Mouse (Mus musculus) midbrain, embryonic 15.5 days (tissue): Measurements from ENCODE around the gene Gm10490. TPM values are rescaled to one million over a fixed set of nuclear protein-coding genes. Genes with fewer than 3 reads are reported as not detected.
"Not testable (repeated sequence)": the region's sequence is repeated elsewhere in the genome, so short reads cannot be mapped to it uniquely, and the experiment has no call there.

ENCODE experiments used
- ATAC-seq: fragments of 200-750 bp; cut with Nextera tagmentation; replicated peaks from 2 replicates; pipeline ENCODE4 v1.8.0; 2017; ENCODE audit warnings: moderate TSS enrichment
- H3K27ac ChIP-seq: fragments of 300-500 bp; sonication (generic); 2 replicates; pipeline ENCODE4 v1.5.1; 2015; ENCODE audit warnings: mild to moderate bottlenecking, inconsistent platforms
- H3K27me3 ChIP-seq: fragments of 300-500 bp; sonication (generic); replicated peaks from 2 replicates; pipeline ENCODE4 v1.6.1; 2015; ENCODE audit warnings: inconsistent platforms
- H3K36me3 ChIP-seq: fragments of 300-500 bp; sonication (generic); replicated peaks from 2 replicates; pipeline ENCODE4 v1.6.1; 2015; ENCODE audit warnings: inconsistent platforms
- H3K4me1 ChIP-seq: fragments of 300-500 bp; sonication (generic); 2 replicates; pipeline ENCODE4 v1.6.1; 2015; ENCODE audit warnings: inconsistent platforms
- H3K4me2 ChIP-seq: fragments of 300-500 bp; sonication (generic); 2 replicates; pipeline ENCODE4 v1.6.1; 2015; ENCODE audit warnings: inconsistent platforms, mild to moderate bottlenecking, moderate library complexity
- H3K4me3 ChIP-seq: fragments of 300-500 bp; sonication (generic); 2 replicates; pipeline ENCODE4 v1.5.1; 2015; ENCODE audit warnings: mild to moderate bottlenecking, inconsistent platforms
- H3K9ac ChIP-seq: fragments of 300-500 bp; sonication (generic); 2 replicates; pipeline ENCODE4 v1.6.1; 2015; ENCODE audit warnings: mild to moderate bottlenecking, inconsistent platforms
- H3K9me3 ChIP-seq: fragments of 300-500 bp; sonication (generic); 2 replicates; pipeline ENCODE4 v1.6.1; 2016; ENCODE audit warnings: inconsistent platforms
- WGBS: fragments of 180-500 bp; shearing (Covaris S2); methylation state at CpG from one replicate; pipeline ENCODE4 v1.1.7; 2015; ENCODE audit warnings: mixed read lengths; 5-methylcytosine and 5-hydroxymethylcytosine counted together
- polyA plus RNA-seq: library from polyadenylated mRNA; unstranded; fragments of >200 nt; fragmentation: Nextera tagmentation; extraction: Ambion mirVana; gene quantifications from 2 replicates; pipeline ENCODE4 v1.2.1, GENCODE M21; 2015

The Gm10490 gene
- polyA plus RNA-seq, 1 experiment from 2014 or later, result 1.2 TPM

GRCm38 (mm10) chrX:7898880-7899874, 10.2 kb upstream of the Gm10490 start, which contains the start of the genes Pqbp1 and Timm17b:
TSS of gene Pqbp1 (minus strand) at chrX:7899269.
TSS of gene Timm17b (plus strand) at chrX:7899357.
- Histone ChIP-seq H3K36me3 (no peaks in the 10 kb centered on the region; the same call in 1 of the 2 replicates), H3K4me1 (peaks cover 13% of the 10 kb centered on the region), H3K27ac (peak within 1 kb of the TSS; percentile 92), H3K9ac (peak within 1 kb of the TSS; percentile 55), H3K27me3 (no peaks in the 10 kb centered on the region), H3K4me2 (peak within 1 kb of the TSS; percentile 54), H3K4me3 (peak within 1 kb of the TSS; percentile 60), H3K9me3 (no peaks in the 10 kb centered on the region)
- WGBS, result 19% methylated on average over 58 of the region's 62 CpGs
- ATAC-seq, result peak; percentile 99

GRCm38 (mm10) chrX:7904441-7904840, 4.9 kb upstream of the Gm10490 start:
- H3K4me1 ChIP-seq, result peaks cover 5% of the 10 kb centered on the region; the same call in 1 of the 2 replicates
- no peak overlapping the region for H3K27ac ChIP-seq
- WGBS, result 97% methylated on average over 5 of the region's 5 CpGs
- no peak overlapping the region for H3K4me2 ChIP-seq
- no peak overlapping the region for H3K4me3 ChIP-seq
- H3K9ac ChIP-seq, result no peak overlapping the region
- no peaks in the 10 kb centered on the region for H3K9me3 ChIP-seq
- no peaks in the 10 kb centered on the region for H3K36me3 ChIP-seq
- no peak for ATAC-seq
- H3K27me3 ChIP-seq, result no peaks in the 10 kb centered on the region

GRCm38 (mm10) chrX:7907735-7908134, 1.6 kb upstream of the Gm10490 start, which contains the start of gene Gm10491:
TSS of gene Gm10491 (minus strand) at chrX:7907835.
- no peak for ATAC-seq
- H3K9me3 ChIP-seq, result no peaks in the 10 kb centered on the region
- H3K9ac ChIP-seq, result no peak within 1 kb of the TSS
- no peaks in the 10 kb centered on the region for H3K27me3 ChIP-seq
- H3K4me1 ChIP-seq, result no peaks in the 10 kb centered on the region
- 90% methylated on average over 5 of the region's 5 CpGs for WGBS
- no peak within 1 kb of the TSS for H3K4me3 ChIP-seq
- no peak within 1 kb of the TSS for H3K27ac ChIP-seq
- no peak within 1 kb of the TSS for H3K4me2 ChIP-seq
- H3K36me3 ChIP-seq, result no peaks in the 10 kb centered on the region

- H3K36me3 ChIP-seq, result no peaks in the 10 kb centered on the region
- WGBS, result 42% methylated on average over 6 of the region's 6 CpGs
- H3K4me1 ChIP-seq, result no peaks in the 10 kb centered on the region
- H3K4me2 ChIP-seq, result no peak overlapping the region
- no peak overlapping the region for H3K27ac ChIP-seq
- H3K4me3 ChIP-seq, result no peak overlapping the region
- no peaks in the 10 kb centered on the region for H3K9me3 ChIP-seq
- no peaks in the 10 kb centered on the region for H3K27me3 ChIP-seq
- peak; percentile 60 for ATAC-seq
- no peak overlapping the region for H3K9ac ChIP-seq
Observed at GRCm38 (mm10) chrX:7910473-7910872, 1.1 kb downstream of the Gm10490 start.

- H3K27ac ChIP-seq, H3K4me2 ChIP-seq, H3K4me3 ChIP-seq, H3K27me3 ChIP-seq, H3K9me3 ChIP-seq, H3K4me1 ChIP-seq, H3K9ac ChIP-seq, H3K36me3 ChIP-seq, ATAC-seq: not testable (repeated sequence)
- WGBS, result 33% methylated on average over 3 of the region's 3 CpGs
Observed at GRCm38 (mm10) chrX:7915669-7916068, 6.3 kb downstream of the Gm10490 start.

- not testable (repeated sequence) for H3K9ac ChIP-seq, H3K27me3 ChIP-seq, H3K27ac ChIP-seq, H3K9me3 ChIP-seq, H3K36me3 ChIP-seq, ATAC-seq, H3K4me2 ChIP-seq, H3K4me3 ChIP-seq
- peaks cover 13% of the 10 kb centered on the region for H3K4me1 ChIP-seq
- 75% methylated on average over 6 of the region's 6 CpGs for WGBS
Observed at GRCm38 (mm10) chrX:7917960-7918359, 8.6 kb downstream of the Gm10490 start.

- 21% methylated on average over 40 of the region's 40 CpGs for WGBS
Observed at GRCm38 (mm10) chrX:7919601-7920383, 10.4 kb downstream of the Gm10490 start, which contains the start of gene Pcsk1n. TSS of gene Pcsk1n (plus strand) at chrX:7919822.

GRCm38 (mm10) chrX:7922032-7922431, 12.7 kb downstream of the Gm10490 start:
- H3K36me3 ChIP-seq, result 0 out of 2 replicates have a peak, but pooled peaks cover 2% of the 10 kb centered on the region
- H3K9me3 ChIP-seq, result no peaks in the 10 kb centered on the region
- peak overlapping the region; percentile 83; the same call in 1 of the 2 replicates for H3K27ac ChIP-seq
- peak overlapping the region; percentile 65 for H3K9ac ChIP-seq
- H3K27me3 ChIP-seq, result no peaks in the 10 kb centered on the region
- ATAC-seq, result peak; percentile 13; the same call in 1 of the 2 replicates
- WGBS, result 18% methylated on average over 47 of the region's 48 CpGs
- H3K4me1 ChIP-seq, result peaks cover 14% of the 10 kb centered on the region
- peak overlapping the region; percentile 68 for H3K4me2 ChIP-seq
- H3K4me3 ChIP-seq, result peak overlapping the region; percentile 53

More at GRCm38 (mm10) chrX:7919601-7920383, 10.4 kb downstream of the Gm10490 start, which contains the start of gene Pcsk1n:
- Histone ChIP-seq H3K4me3 (peak within 1 kb of the TSS; percentile 53), H3K4me1 (peaks cover 14% of the 10 kb centered on the region), H3K9me3 (no peaks in the 10 kb centered on the region), H3K27me3 (no peaks in the 10 kb centered on the region), H3K9ac (peak within 1 kb of the TSS; percentile 65), H3K27ac (peak within 1 kb of the TSS; percentile 83), H3K36me3 (0 out of 2 replicates have a peak, but pooled peaks cover 2% of the 10 kb centered on the region), H3K4me2 (peak within 1 kb of the TSS; percentile 68)
- ATAC-seq, result peak; percentile 92

- no peak overlapping the region for H3K4me3 ChIP-seq
- WGBS, result 75% methylated on average over 6 of the region's 6 CpGs
- H3K4me1 ChIP-seq, result peaks cover 11% of the 10 kb centered on the region
- H3K27me3 ChIP-seq, result peaks cover 6% of the 10 kb centered on the region
- H3K9me3 ChIP-seq, result no peaks in the 10 kb centered on the region
- H3K4me2 ChIP-seq, result no peak overlapping the region
- H3K9ac ChIP-seq, result no peak overlapping the region
- peaks cover 2% of the 10 kb centered on the region; the same call in 1 of the 2 replicates for H3K36me3 ChIP-seq
- no peak for ATAC-seq
- H3K27ac ChIP-seq, result no peak overlapping the region
Observed at GRCm38 (mm10) chrX:7926266-7926665, 16.9 kb downstream of the Gm10490 start.

- H3K27ac ChIP-seq, result no peak overlapping the region
- no peak overlapping the region for H3K4me2 ChIP-seq
- 42% methylated on average over 10 of the region's 10 CpGs for WGBS
- no peak overlapping the region for H3K9ac ChIP-seq
- H3K36me3 ChIP-seq, result peaks cover 6% of the 10 kb centered on the region; the same call in 1 of the 2 replicates
- H3K27me3 ChIP-seq, result peaks cover 6% of the 10 kb centered on the region
- H3K4me3 ChIP-seq, result no peak overlapping the region
- no peaks in the 10 kb centered on the region for H3K9me3 ChIP-seq
- peaks cover 9% of the 10 kb centered on the region for H3K4me1 ChIP-seq
- ATAC-seq, result no peak
Observed at GRCm38 (mm10) chrX:7927116-7927515, 17.8 kb downstream of the Gm10490 start.

- Histone ChIP-seq H3K9me3 (no peaks in the 10 kb centered on the region), H3K4me1 (no peaks in the 10 kb centered on the region), H3K36me3 (peaks cover 6% of the 10 kb centered on the region; the same call in 1 of the 2 replicates), H3K4me3 (no peak within 1 kb of the TSS), H3K27ac (no peak within 1 kb of the TSS), H3K27me3 (peaks cover 6% of the 10 kb centered on the region), H3K4me2 (no peak within 1 kb of the TSS), H3K9ac (no peak within 1 kb of the TSS)
- ATAC-seq, result no peak
- 24% methylated on average over 19 of the region's 19 CpGs for WGBS
Observed at GRCm38 (mm10) chrX:7928270-7928790, 19.0 kb downstream of the Gm10490 start, which contains the start of gene Eras. TSS of gene Eras (minus strand) at chrX:7928607.
